Mouse (Mus musculus) midbrain, embryonic 14.5 days (tissue): Measurements from ENCODE around the gene Mdga2. TPM values are rescaled to one million over a fixed set of nuclear protein-coding genes. Genes with fewer than 3 reads are reported as not detected.
A peak's percentile ranks its signal among the peaks of the same experiment; 100 is the strongest.

Experiments used
- ATAC-seq: fragments of 200-750 bp; cut with Nextera tagmentation; 2 replicates; pipeline ENCODE4 v1.8.0; 2017; ENCODE audit warnings: moderate number of reproducible peaks, moderate library complexity; ENCODE audit not compliant: low FRiP score, low TSS enrichment
- DNase-seq: peaks from one replicate; pipeline ENCODE4 v3.0.0-alpha.2; 2015
- H3K27ac ChIP-seq: fragments of 300-500 bp; sonication (generic); replicated peaks from 2 replicates; pipeline ENCODE4 v1.5.1; 2014; ENCODE audit warnings: mild to moderate bottlenecking, low read depth, low read length, moderate library complexity
- H3K27me3 ChIP-seq: fragments of 300-500 bp; sonication (generic); 2 replicates; pipeline ENCODE4 v1.6.1; 2014; ENCODE audit warnings: low read length, control low read depth, mixed read lengths; ENCODE audit not compliant: control insufficient read depth, insufficient read depth
- H3K36me3 ChIP-seq: fragments of 300-500 bp; sonication (generic); 2 replicates; pipeline ENCODE4 v1.6.1; 2014; ENCODE audit warnings: low read length, control low read depth; ENCODE audit not compliant: control insufficient read depth, insufficient read depth
- H3K4me1 ChIP-seq: fragments of 300-500 bp; sonication (generic); 2 replicates; pipeline ENCODE4 v1.6.1; 2014; ENCODE audit warnings: mild to moderate bottlenecking, antibody characterized with exemption, low read length, control low read depth; ENCODE audit not compliant: control insufficient read depth, insufficient read depth
- H3K4me2 ChIP-seq: fragments of 300-500 bp; sonication (generic); 2 replicates; pipeline ENCODE4 v1.6.1; 2014; ENCODE audit warnings: mild to moderate bottlenecking, low read length, moderate library complexity
- H3K4me3 ChIP-seq: fragments of 300-500 bp; sonication (generic); replicated peaks from 2 replicates; pipeline ENCODE4 v1.5.1; 2014; ENCODE audit warnings: low read depth, low read length
- H3K9ac ChIP-seq: fragments of 300-500 bp; sonication (generic); replicated peaks from 2 replicates; pipeline ENCODE4 v1.6.1; 2014; ENCODE audit warnings: mild to moderate bottlenecking, low read length, moderate library complexity
- H3K9me3 ChIP-seq: fragments of 300-500 bp; sonication (generic); 2 replicates; pipeline ENCODE4 v1.6.1; 2016; ENCODE audit warnings: low read length, control low read depth, mixed read lengths; ENCODE audit not compliant: control insufficient read depth
- WGBS: fragments of 180-500 bp; shearing (Covaris S2); extraction: QIAGEN DNeasy Blood & Tissue Kit; methylation state at CpG from one replicate; pipeline ENCODE4 v1.1.7; 2014; 5-methylcytosine and 5-hydroxymethylcytosine counted together
- polyA plus RNA-seq: library from polyadenylated mRNA; unstranded; fragments of >200 nt; fragmentation: Nextera tagmentation; extraction: Ambion mirVana; gene quantifications from 2 replicates; pipeline ENCODE4 v1.2.1, GENCODE M21; 2014

The Mdga2 gene
- polyA plus RNA-seq, 1 experiment from 2014 or later, result 25.1 TPM

- Histone ChIP-seq H3K27ac (0 out of 2 replicates have a peak overlapping the region, but pooled peaks have one; percentile 8), H3K4me3 (no peak overlapping the region), H3K4me1 (no peaks in the 10 kb centered on the region), H3K9me3 (no peaks in the 10 kb centered on the region), H3K4me2 (no peak overlapping the region), H3K27me3 (no peaks in the 10 kb centered on the region), H3K9ac (no peak overlapping the region), H3K36me3 (no peaks in the 10 kb centered on the region)
- WGBS, result 70% methylated on average over 4 of the region's 4 CpGs
- ATAC-seq (no peak), DNase-seq (peak; percentile 33)
These were observed 211.0 kb downstream of the Mdga2 start for GRCm38 (mm10) chr12:67011368-67011767.

- Histone ChIP-seq H3K4me3 (no peak overlapping the region), H3K36me3 (no peaks in the 10 kb centered on the region), H3K9ac (no peak overlapping the region), H3K27me3 (no peaks in the 10 kb centered on the region), H3K4me1 (no peaks in the 10 kb centered on the region), H3K4me2 (no peak overlapping the region), H3K9me3 (no peaks in the 10 kb centered on the region), H3K27ac (no peak overlapping the region)
- DNase-seq, result no peak
- no peak for ATAC-seq
- 95% methylated on average over 4 of the region's 4 CpGs for WGBS
These were observed 212.0 kb downstream of the Mdga2 start for GRCm38 (mm10) chr12:67010318-67010717.

- DNase-seq (no peak), ATAC-seq (no peak)
- Histone ChIP-seq H3K4me2 (no peak overlapping the region), H3K27me3 (no peaks in the 10 kb centered on the region), H3K9ac (no peak overlapping the region), H3K9me3 (no peaks in the 10 kb centered on the region), H3K4me1 (no peaks in the 10 kb centered on the region), H3K4me3 (no peak overlapping the region), H3K36me3 (no peaks in the 10 kb centered on the region), H3K27ac (no peak overlapping the region)
- 90% methylated on average over 3 of the region's 3 CpGs for WGBS
These were observed 213.2 kb downstream of the Mdga2 start for GRCm38 (mm10) chr12:67009191-67009590.

GRCm38 (mm10) chr12:66954129-66954528, 268.2 kb downstream of the Mdga2 start:
- Histone ChIP-seq H3K9ac (no peak overlapping the region), H3K4me1 (no peaks in the 10 kb centered on the region), H3K27ac (no peak overlapping the region), H3K4me2 (no peak overlapping the region), H3K4me3 (no peak overlapping the region), H3K9me3 (no peaks in the 10 kb centered on the region), H3K27me3 (no peaks in the 10 kb centered on the region), H3K36me3 (no peaks in the 10 kb centered on the region)
- no peak for ATAC-seq
- DNase-seq, result no peak
- WGBS, result 76% methylated on average over 3 of the region's 3 CpGs

- Histone ChIP-seq H3K27ac (no peak overlapping the region), H3K9me3 (no peaks in the 10 kb centered on the region), H3K36me3 (no peaks in the 10 kb centered on the region), H3K4me1 (no peaks in the 10 kb centered on the region), H3K4me3 (no peak overlapping the region), H3K27me3 (no peaks in the 10 kb centered on the region), H3K4me2 (no peak overlapping the region), H3K9ac (no peak overlapping the region)
- no peak for DNase-seq
- WGBS, result 86% methylated on average over 5 of the region's 5 CpGs
- ATAC-seq, result no peak
These were observed 306.6 kb downstream of the Mdga2 start for GRCm38 (mm10) chr12:66915741-66916140.

- Histone ChIP-seq H3K36me3 (no peaks in the 10 kb centered on the region), H3K27me3 (no peaks in the 10 kb centered on the region), H3K4me1 (no peaks in the 10 kb centered on the region), H3K4me3 (no peak overlapping the region), H3K27ac (no peak overlapping the region), H3K9ac (no peak overlapping the region), H3K9me3 (no peaks in the 10 kb centered on the region), H3K4me2 (no peak overlapping the region)
- ATAC-seq (no peak), DNase-seq (no peak)
- 87% methylated on average over 4 of the region's 4 CpGs for WGBS
These were observed 323.0 kb downstream of the Mdga2 start for GRCm38 (mm10) chr12:66899366-66899765.

GRCm38 (mm10) chr12:66896790-66897189, 325.6 kb downstream of the Mdga2 start:
- no peak overlapping the region for H3K9ac ChIP-seq
- 95% methylated on average over 3 of the region's 3 CpGs for WGBS
- no peak overlapping the region for H3K4me2 ChIP-seq
- no peaks in the 10 kb centered on the region for H3K36me3 ChIP-seq
- no peak overlapping the region for H3K4me3 ChIP-seq
- no peaks in the 10 kb centered on the region for H3K9me3 ChIP-seq
- H3K27me3 ChIP-seq, result no peaks in the 10 kb centered on the region
- no peak for ATAC-seq
- no peak overlapping the region for H3K27ac ChIP-seq
- H3K4me1 ChIP-seq, result no peaks in the 10 kb centered on the region
- DNase-seq, result no peak

- Histone ChIP-seq H3K27ac (no peak overlapping the region), H3K27me3 (no peaks in the 10 kb centered on the region), H3K9me3 (no peaks in the 10 kb centered on the region), H3K4me3 (no peak overlapping the region), H3K4me1 (no peaks in the 10 kb centered on the region), H3K4me2 (no peak overlapping the region), H3K9ac (no peak overlapping the region), H3K36me3 (no peaks in the 10 kb centered on the region)
- 74% methylated on average over 3 of the region's 3 CpGs for WGBS
- DNase-seq (no peak), ATAC-seq (no peak)
These were observed 332.1 kb downstream of the Mdga2 start for GRCm38 (mm10) chr12:66890296-66890695.

- Histone ChIP-seq H3K4me1 (no peaks in the 10 kb centered on the region), H3K4me3 (no peak overlapping the region), H3K27ac (no peak overlapping the region), H3K9me3 (no peaks in the 10 kb centered on the region), H3K9ac (no peak overlapping the region), H3K36me3 (no peaks in the 10 kb centered on the region), H3K27me3 (no peaks in the 10 kb centered on the region), H3K4me2 (no peak overlapping the region)
- ATAC-seq (no peak), DNase-seq (no peak)
- WGBS, result 78% methylated on average over 3 of the region's 3 CpGs
These were observed 333.1 kb downstream of the Mdga2 start for GRCm38 (mm10) chr12:66889276-66889675.
